Mouse (Mus musculus) liver, postnatal 0 days (tissue): ENCODE measurements around the gene Dgcr2. TPM values are rescaled to one million over a fixed set of nuclear protein-coding genes. Genes with fewer than 3 reads are reported as not detected.

Experiments
- ATAC-seq: fragments of 200-750 bp; cut with Nextera tagmentation; 2 replicates; pipeline ENCODE4 v1.8.0; 2017; ENCODE audit warnings: mild to moderate bottlenecking, moderate library complexity
- DNase-seq: peaks from one replicate; pipeline ENCODE4 v3.0.0-alpha.2; 2016
- H3K27ac ChIP-seq: fragments of 300-500 bp; sonication (generic); 2 replicates; pipeline ENCODE4 v1.5.1; 2014; ENCODE audit warnings: antibody characterized with exemption, moderate library complexity, mild to moderate bottlenecking, low read depth
- H3K27me3 ChIP-seq: fragments of 300-500 bp; sonication (generic); 2 replicates; pipeline ENCODE4 v1.6.1; 2014; ENCODE audit warnings: low read length, control low read depth, mixed read lengths; ENCODE audit not compliant: insufficient read depth
- H3K36me3 ChIP-seq: fragments of 300-500 bp; sonication (generic); replicated peaks from 2 replicates; pipeline ENCODE4 v1.6.1; 2014; ENCODE audit warnings: mild to moderate bottlenecking, control low read depth, low read length, moderate library complexity, mixed read lengths; ENCODE audit not compliant: insufficient read depth
- H3K4me1 ChIP-seq: fragments of 300-500 bp; sonication (generic); 2 replicates; pipeline ENCODE4 v1.6.1; 2014; ENCODE audit warnings: antibody characterized with exemption, mild to moderate bottlenecking, control low read depth; ENCODE audit not compliant: insufficient read depth
- H3K4me2 ChIP-seq: fragments of 300-500 bp; sonication (generic); 2 replicates; pipeline ENCODE4 v1.6.1; 2014; ENCODE audit warnings: low read depth, mild to moderate bottlenecking, low read length, moderate library complexity, mixed read lengths
- H3K4me3 ChIP-seq: fragments of 300-500 bp; sonication (generic); 2 replicates; pipeline ENCODE4 v1.5.1; 2014; ENCODE audit warnings: low read depth, low read length
- H3K9ac ChIP-seq: fragments of 300-500 bp; sonication (generic); replicated peaks from 2 replicates; pipeline ENCODE4 v1.6.1; 2014; ENCODE audit warnings: mild to moderate bottlenecking, moderate library complexity
- H3K9me3 ChIP-seq: fragments of 300-500 bp; sonication (generic); 2 replicates; pipeline ENCODE4 v1.6.1; 2016; ENCODE audit warnings: mild to moderate bottlenecking, control low read depth, low read length, mixed read lengths
- CTCF ChIP-seq: sonication (generic); IDR thresholded peaks from 2 replicates; pipeline ENCODE4 v1.5.1; 2016; ENCODE audit warnings: antibody characterized with exemption, low read depth
- EP300 ChIP-seq: IDR thresholded peaks from 2 replicates; pipeline ENCODE4 v1.6.1; 2016; ENCODE audit warnings: antibody characterized with exemption, low read depth, mild to moderate bottlenecking
- WGBS: fragments of 180-500 bp; shearing (Covaris S2); extraction: QIAGEN DNeasy Blood & Tissue Kit; methylation state at CpG from one replicate; pipeline ENCODE4 v1.1.7; 2014; ENCODE audit not compliant: insufficient replicate concordance; 5-methylcytosine and 5-hydroxymethylcytosine counted together
- polyA plus RNA-seq: library from polyadenylated mRNA; unstranded; fragments of >200 nt; fragmentation: Nextera tagmentation; extraction: Ambion mirVana; gene quantifications from 2 replicates; pipeline ENCODE4 v1.2.1, GENCODE M21; 2015

Dgcr2 gene
- polyA plus RNA-seq, 1 experiment from 2014 or later: 18.0 TPM

DNA sequence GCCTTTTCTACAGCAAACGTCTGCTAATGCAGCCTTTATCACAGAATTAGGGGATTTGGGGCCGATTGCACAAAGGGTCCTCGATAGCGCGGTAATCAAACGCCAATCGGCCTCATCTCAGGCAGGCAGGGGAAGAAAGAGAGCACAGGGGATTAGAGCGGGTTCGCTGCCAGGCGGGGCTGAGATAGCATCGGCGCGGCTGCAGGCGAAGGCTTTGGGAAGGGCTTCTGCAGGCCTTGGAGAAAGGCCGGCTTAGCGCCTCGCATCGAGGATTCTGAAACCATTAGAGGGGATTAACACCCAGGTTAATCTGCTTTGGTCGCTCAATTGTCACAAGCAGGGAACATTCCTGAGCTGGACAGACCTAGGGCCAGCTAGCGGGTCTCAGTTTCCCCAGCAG, 22.2 kb upstream of the Dgcr2 start:
- WGBS: 46% methylated on average over 20 of the region's 20 CpGs
- no peaks in the 10 kb centered on the region for H3K9me3 ChIP-seq
- no peak for ATAC-seq
- peaks cover 11% of the 10 kb centered on the region for H3K27me3 ChIP-seq
- H3K36me3 ChIP-seq: no peaks in the 10 kb centered on the region
- H3K4me2 ChIP-seq: peak overlapping the region; percentile 88
- no peak overlapping the region for H3K4me3 ChIP-seq
- TF ChIP-seq CTCF (no peak), EP300 (no peak)
- no peak for DNase-seq
- no peak overlapping the region for H3K27ac ChIP-seq
- H3K4me1 ChIP-seq: peaks cover 17% of the 10 kb centered on the region
- H3K9ac ChIP-seq: 0 out of 2 replicates have a peak overlapping the region, but pooled peaks have one; percentile 84

DNA sequence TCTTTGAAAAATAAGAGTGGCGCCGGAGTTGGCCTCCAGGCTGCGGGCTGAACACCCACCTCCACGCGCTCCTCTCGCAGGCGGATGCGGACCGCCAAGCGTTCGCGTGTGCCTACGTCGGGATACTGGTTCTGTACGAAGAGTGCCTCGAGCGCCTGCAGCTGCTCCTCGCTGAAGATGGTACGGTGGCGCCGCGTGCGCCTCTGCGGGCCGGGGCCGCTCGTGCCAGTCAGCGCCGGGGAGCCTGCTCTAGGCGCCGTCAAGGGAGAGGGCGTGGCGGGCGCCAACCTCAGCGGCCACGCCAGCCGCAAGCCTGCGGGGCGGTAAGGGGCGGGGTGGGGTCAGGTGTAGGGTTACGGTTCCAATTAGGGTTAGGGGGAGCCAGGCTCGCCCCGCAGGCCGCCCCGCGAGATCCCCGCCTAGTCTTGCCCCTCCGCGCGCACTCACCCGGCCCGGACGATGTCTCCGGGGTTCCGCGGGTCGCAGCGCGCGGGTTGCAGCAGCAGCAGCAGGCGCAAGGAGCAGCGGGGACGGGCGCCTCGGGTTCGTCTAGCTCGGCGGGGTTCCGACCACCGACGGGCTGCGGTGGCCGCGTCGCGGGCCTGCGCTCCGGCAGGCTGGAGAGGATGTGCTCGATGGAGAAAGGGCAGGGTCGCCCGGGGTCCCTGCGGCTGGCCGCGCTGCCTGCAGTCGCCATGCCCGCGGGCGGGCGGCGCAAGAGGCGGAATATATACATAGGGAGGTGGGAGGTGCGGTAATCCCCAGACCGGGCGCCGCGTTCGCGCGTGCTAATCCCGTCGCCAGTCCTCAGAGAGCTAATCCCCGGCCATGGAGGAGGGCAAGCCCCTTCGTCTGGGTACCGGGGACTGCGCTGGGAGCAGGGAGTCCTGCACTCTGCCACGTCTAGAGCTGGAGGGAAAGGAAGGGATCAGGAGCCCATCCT, 16.2 kb upstream of the Dgcr2 start, which contains the start of gene Gsc2:
Gene Gsc2 (minus strand): TSS at position 753 of the 943 bp plus-strand sequence.
- Histone ChIP-seq H3K27me3 (peaks cover 48% of the 10 kb centered on the region), H3K4me3 (peak within 1 kb of the TSS; percentile 44), H3K27ac (no peak within 1 kb of the TSS), H3K4me1 (peaks cover 18% of the 10 kb centered on the region), H3K9ac (no peak within 1 kb of the TSS), H3K4me2 (peak within 1 kb of the TSS; percentile 70), H3K36me3 (no peaks in the 10 kb centered on the region), H3K9me3 (no peaks in the 10 kb centered on the region)
- DNase-seq (no peak), ATAC-seq (no peak)
- TF ChIP-seq EP300: no peak
- TF ChIP-seq CTCF: no peak
- 2% methylated on average over 91 of the region's 106 CpGs for WGBS

- TF ChIP-seq CTCF: peak; percentile 88
- peak; percentile 53; the same call in 1 of the 2 replicates for TF ChIP-seq EP300
- under 1% methylated on average over 35 of the region's 35 CpGs for WGBS
- Histone ChIP-seq H3K4me3 (peak within 1 kb of the TSS; percentile 69), H3K4me1 (peaks cover 18% of the 10 kb centered on the region), H3K36me3 (peaks cover 24% of the 10 kb centered on the region), H3K27me3 (peaks cover 42% of the 10 kb centered on the region), H3K4me2 (peak within 1 kb of the TSS; percentile 80), H3K9ac (peak within 1 kb of the TSS; percentile 63), H3K27ac (no peak within 1 kb of the TSS), H3K9me3 (no peaks in the 10 kb centered on the region)
- ATAC-seq: peak; percentile 98
- peak; percentile 90 for DNase-seq
Measured at GRCm38 (mm10) chr16:17911052-17911595, 12.8 kb upstream of the Dgcr2 start, which contains the start of gene Ess2. Gene Ess2 (minus strand): TSS chr16:17911348.

DNA sequence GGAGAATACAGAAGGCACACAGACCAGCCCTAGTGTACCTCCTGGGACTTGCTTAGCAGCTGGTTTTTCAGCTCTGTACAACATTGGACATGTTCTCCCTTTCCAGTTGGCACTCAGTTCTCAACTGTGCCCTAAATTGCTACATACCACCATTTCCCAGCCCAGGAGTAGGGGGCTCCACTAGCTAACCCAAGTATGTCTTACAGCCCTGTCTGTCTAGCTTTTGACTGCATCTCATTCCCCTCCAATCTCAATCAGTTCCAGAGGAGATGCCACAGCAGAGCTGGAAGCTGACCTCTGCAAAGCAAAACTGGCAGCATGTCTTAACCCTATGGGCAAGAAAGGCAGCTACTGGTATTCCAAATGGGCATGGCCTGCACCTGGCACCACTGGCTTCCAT, 2.3 kb downstream of the Dgcr2 start:
- H3K4me1 ChIP-seq: peaks cover 10% of the 10 kb centered on the region
- no peak overlapping the region for H3K4me3 ChIP-seq
- H3K36me3 ChIP-seq: peaks cover 3% of the 10 kb centered on the region; the same call in 1 of the 2 replicates
- no peak overlapping the region for H3K9ac ChIP-seq
- ATAC-seq: no peak
- TF ChIP-seq EP300 (no peak), CTCF (no peak)
- no peak for DNase-seq
- no peak overlapping the region for H3K27ac ChIP-seq
- H3K4me2 ChIP-seq: no peak overlapping the region
- no peaks in the 10 kb centered on the region for H3K27me3 ChIP-seq
- H3K9me3 ChIP-seq: no peaks in the 10 kb centered on the region

- Histone ChIP-seq H3K4me1 (peaks cover 24% of the 10 kb centered on the region), H3K9ac (no peak within 1 kb of the TSS; the same call in 1 of the 2 replicates), H3K27ac (no peak within 1 kb of the TSS), H3K4me2 (no peak within 1 kb of the TSS), H3K9me3 (no peaks in the 10 kb centered on the region), H3K36me3 (no peaks in the 10 kb centered on the region), H3K27me3 (no peaks in the 10 kb centered on the region), H3K4me3 (no peak within 1 kb of the TSS)
- DNase-seq (no peak), ATAC-seq (no peak)
- WGBS: 71% methylated on average over 2 of the region's 2 CpGs
- no peak for TF ChIP-seq EP300
- TF ChIP-seq CTCF: no peak
Measured at GRCm38 (mm10) chr16:17893923-17894322, 4.4 kb downstream of the Dgcr2 start, which contains the start of gene Tssk1. Gene Tssk1 (plus strand): TSS chr16:17894223.

DNA sequence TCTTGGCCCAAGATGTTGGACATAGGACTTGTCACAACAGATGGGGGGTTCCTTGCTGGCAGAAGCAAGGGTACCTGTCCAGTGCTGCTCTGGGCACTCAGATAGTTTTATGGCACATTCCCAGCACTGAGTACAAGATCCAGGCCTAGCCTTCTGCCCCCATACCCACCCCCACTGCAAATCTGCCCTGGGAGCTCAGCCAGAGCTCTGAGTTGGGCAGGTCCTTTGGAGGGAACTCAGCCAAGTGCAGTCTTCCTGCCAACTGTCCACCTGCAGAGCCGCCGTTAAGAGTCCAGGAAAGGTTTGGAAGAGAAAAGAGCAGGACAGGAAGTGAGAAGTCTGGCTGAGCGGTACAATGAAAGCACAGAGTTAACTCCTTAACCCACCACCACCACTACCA, 5.8 kb downstream of the Dgcr2 start:
- peak overlapping the region; percentile 94 for H3K4me2 ChIP-seq
- H3K27ac ChIP-seq: peak overlapping the region; percentile 98

More for the DNA sequence above, 5.8 kb downstream of the Dgcr2 start:
- Histone ChIP-seq H3K36me3 (no peaks in the 10 kb centered on the region), H3K4me3 (no peak overlapping the region), H3K9me3 (no peaks in the 10 kb centered on the region), H3K4me1 (peaks cover 24% of the 10 kb centered on the region), H3K9ac (no peak overlapping the region; the same call in 1 of the 2 replicates), H3K27me3 (no peaks in the 10 kb centered on the region)
- DNase-seq (peak; percentile 76), ATAC-seq (peak; percentile 32)
- no peak for TF ChIP-seq CTCF
- 0 out of 2 replicates have a peak, but pooled peaks have one; percentile 16 for TF ChIP-seq EP300
- 48% methylated on average over 3 of the region's 3 CpGs for WGBS
